Mouse (Mus musculus) kidney, adult 11 months (tissue): Measurements from ENCODE around the gene Panx1.

Source experiments
- DNase-seq: peaks from one replicate; pipeline ENCODE4 v3.0.0; 2022

Panx1 gene

GRCm38 (mm10) chr9:15021156-15021555, 24.1 kb downstream of the Panx1 start:
- no peak for DNase-seq

- no peak for DNase-seq
These were observed 24.7 kb downstream of the Panx1 start for GRCm38 (mm10) chr9:15020561-15021080.

- DNase-seq, result no peak
These were observed 26.5 kb downstream of the Panx1 start for GRCm38 (mm10) chr9:15018756-15019131.

GRCm38 (mm10) chr9:15017791-15018755, 27.2 kb downstream of the Panx1 start:
- no peak for DNase-seq

GRCm38 (mm10) chr9:15015223-15015956, 29.9 kb downstream of the Panx1 start:
- DNase-seq, result peak; percentile 34

GRCm38 (mm10) chr9:15007566-15007965, 37.7 kb downstream of the Panx1 start:
- no peak for DNase-seq

- DNase-seq, result no peak
These were observed 41.0 kb downstream of the Panx1 start for GRCm38 (mm10) chr9:15004298-15004685.

- no peak for DNase-seq
These were observed 41.5 kb downstream of the Panx1 start for GRCm38 (mm10) chr9:15003676-15004297.

GRCm38 (mm10) chr9:15002995-15003613, 42.2 kb downstream of the Panx1 start:
- no peak for DNase-seq

- no peak for DNase-seq
These were observed 46.5 kb downstream of the Panx1 start for GRCm38 (mm10) chr9:14998790-14999189.

- DNase-seq, result no peak
These were observed 47.8 kb downstream of the Panx1 start for GRCm38 (mm10) chr9:14997271-14998055.

GRCm38 (mm10) chr9:14995525-14995924, 49.8 kb downstream of the Panx1 start:
- no peak for DNase-seq

- no peak for DNase-seq
These were observed 56.5 kb downstream of the Panx1 start for GRCm38 (mm10) chr9:14988606-14989293.

GRCm38 (mm10) chr9:14983141-14983540, 62.1 kb downstream of the Panx1 start:
- DNase-seq, result no peak

- no peak for DNase-seq
These were observed 62.6 kb downstream of the Panx1 start for GRCm38 (mm10) chr9:14982683-14983082.

GRCm38 (mm10) chr9:14981539-14982155, 63.6 kb downstream of the Panx1 start:
- DNase-seq, result no peak

GRCm38 (mm10) chr9:14974251-14975232, 70.7 kb downstream of the Panx1 start:
- no peak for DNase-seq

- no peak for DNase-seq
These were observed 71.5 kb downstream of the Panx1 start for GRCm38 (mm10) chr9:14973762-14974161.

- DNase-seq, result no peak
These were observed 74.3 kb downstream of the Panx1 start for GRCm38 (mm10) chr9:14970805-14971525.
